Mouse (Mus musculus): Measurements from ENCODE around the gene Olfr459.

Gene Olfr459

DNA sequence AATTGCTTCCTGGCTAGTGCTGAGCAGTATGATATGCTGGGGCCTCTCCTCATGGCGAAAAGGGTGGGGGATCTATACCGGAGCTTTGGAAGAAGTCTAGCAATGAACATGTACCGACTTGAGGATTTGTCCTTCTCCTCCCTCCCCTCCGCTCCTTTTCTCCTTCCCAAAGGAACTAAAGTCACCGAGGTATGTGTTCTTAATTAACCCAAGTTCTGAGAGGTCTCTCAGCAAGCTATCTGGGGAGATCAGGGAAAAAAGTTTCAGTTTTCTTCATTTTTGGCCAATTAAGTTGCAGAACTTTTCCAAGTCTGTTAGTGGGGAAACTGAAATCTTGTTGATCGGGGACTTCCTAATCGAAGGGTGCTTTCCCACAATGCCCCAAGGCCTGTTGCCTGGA is at the start of gene Olfr459:
TSS of gene Olfr459 (minus strand) at position 101 of the 400 bp plus-strand sequence.
- no peak for DNase-seq (ENCODE audit: low read depth, low spot score)

DNA sequence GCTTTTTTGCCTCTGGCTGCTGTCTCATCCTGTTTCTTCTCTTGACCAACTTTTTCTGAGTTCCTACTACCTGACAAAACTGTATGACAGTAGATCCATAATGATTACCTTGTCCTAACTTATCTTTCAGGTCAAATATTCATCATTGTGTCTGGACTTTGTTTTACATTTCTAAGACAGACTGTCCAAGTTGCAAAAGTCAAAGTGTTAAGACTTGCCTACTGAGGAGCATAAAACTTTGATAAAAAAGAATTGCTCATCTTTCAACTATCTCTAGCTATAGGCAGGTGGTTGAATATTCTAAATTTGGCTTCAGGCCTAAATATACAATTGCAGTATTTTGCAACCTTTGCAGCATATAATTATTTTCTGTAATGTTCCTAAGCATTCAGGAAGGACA is 49.1 kb upstream of the Olfr459 start:
- no peak for DNase-seq (ENCODE audit: low read depth, low spot score)

DNA sequence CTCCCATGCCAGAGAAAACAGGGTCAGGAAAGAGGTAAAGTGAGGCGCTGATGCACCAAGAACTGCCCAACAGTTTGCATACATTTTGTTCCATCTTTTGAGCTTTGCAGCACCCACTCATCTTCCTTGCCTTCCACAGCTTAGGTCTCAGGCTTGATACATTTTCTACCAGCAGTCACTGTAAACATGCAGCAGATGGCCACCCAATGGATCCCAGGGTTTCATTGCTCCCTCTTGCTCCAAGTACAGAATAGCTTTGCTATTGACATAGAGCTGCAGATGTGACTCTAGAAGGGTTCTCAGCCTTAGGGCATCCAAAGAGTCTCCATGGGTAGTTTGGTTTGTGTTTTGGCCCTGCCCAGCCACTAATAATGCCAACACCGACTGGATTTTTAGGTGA is 11.7 kb upstream of the Olfr459 start:
- no peak for DNase-seq (ENCODE audit: low read depth, low spot score)

DNA sequence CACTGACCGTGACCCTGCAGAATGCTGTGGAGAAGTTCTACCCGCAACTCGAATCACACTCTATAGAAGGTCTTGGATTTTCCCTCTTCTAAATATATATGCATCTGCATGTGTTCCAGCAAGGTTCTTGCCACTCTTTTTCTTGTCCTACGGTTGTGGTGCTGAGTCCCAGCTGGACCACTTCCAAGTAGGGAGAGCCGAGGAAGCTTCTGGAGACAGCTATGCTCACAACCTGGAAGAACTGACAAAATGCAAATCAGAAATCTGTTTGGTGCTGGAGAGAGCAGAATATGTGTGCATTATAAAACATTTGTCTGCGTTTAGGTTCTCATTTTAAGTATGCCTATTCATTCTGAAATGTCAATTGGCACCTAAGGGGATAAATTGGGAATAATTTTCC is 744 bp upstream of the Olfr459 start:
- no peak for DNase-seq (ENCODE audit: low read depth, low spot score)

DNA sequence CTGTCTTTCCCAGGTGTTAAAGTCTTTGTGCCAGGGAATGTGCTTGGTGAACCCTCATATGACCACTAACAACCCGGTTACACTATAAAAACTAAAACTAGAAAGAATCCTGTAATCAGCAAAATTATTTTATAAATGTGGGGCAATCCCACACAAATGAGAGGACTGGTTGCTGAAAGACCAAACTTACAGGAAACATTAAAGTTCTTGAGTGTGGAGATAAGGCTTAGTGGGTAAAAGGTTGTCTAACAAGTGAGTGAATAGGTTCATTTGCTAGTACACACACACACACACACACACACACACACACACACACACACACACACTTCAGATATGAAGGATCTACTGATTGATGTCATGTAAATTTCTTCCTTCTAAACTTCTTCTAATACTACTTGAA is 5.1 kb downstream of the Olfr459 start:
- no peak for DNase-seq (ENCODE audit: low read depth, low spot score)

DNA sequence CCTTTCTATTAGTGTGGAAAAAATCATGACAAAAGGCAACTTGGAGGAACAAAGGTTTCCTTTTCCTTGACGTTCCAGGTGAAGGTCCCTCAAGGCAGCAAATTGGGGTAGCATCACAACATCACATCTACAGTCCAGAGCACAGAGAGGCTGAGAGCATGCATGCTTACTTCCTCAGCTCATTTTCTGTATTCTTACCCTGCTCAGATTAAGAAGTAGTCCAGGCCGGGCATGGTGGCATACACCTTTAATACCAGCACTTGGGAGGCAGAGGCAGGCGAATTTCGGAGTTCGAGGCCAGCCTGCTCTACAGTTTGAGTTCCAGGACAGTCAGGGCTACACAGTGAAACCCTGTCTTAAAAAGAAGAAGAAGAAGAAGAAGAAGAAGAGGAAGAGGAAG is 10.7 kb downstream of the Olfr459 start:
- DNase-seq (ENCODE audit: low read depth, low spot score): no peak

DNA sequence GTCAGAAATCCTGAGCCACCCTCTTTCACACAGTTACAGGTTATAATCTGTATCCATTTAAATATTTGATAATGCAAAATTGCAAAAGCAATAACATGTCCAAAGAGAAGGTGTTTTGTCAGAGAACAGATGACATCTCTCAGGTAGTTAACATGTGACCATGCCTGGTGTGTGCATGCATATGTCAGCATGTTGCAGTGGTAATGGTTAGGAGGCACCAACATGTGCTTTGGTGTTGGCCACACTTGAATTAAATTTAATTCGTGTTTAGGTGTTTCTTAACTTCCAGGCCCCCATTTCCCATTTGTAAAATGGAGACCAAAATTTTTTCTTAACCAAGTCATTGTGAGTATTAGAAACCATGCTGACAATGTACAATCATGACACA is 12.6 kb downstream of the Olfr459 start:
- no peak for DNase-seq (ENCODE audit: low read depth, low spot score)

DNA sequence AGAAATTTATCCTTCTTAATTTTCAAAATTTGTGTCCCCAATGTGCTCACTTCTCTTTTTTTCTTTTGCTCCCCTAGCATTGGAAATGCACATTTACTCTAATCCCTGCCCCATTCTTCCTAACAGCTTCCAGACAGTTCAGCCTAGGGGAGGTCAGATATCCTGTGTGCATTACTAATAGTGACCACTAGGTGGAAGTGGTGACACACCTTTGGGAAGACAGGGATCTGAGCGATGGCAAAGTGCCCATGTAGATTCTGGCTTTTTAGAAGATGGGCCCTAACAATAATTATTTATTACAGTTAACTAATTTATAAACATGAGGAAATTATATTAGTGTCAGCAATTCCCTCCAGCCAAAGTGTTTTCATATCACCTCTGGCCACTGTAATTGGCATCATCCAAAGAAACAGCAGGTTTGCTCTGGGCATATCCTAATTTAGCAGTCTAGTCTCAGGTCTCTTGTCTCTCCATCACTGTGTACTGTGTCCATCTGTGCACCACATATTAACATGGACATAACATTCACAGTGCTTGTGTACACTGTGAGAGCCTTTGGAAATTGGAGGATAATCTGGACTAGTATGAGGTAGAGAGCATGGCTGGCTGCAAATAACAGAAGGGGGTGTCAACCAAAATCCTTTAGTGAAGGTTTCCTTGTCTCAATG is 13.1 kb downstream of the Olfr459 start:
- DNase-seq (ENCODE audit: low read depth, low spot score): peak; percentile 63

DNA sequence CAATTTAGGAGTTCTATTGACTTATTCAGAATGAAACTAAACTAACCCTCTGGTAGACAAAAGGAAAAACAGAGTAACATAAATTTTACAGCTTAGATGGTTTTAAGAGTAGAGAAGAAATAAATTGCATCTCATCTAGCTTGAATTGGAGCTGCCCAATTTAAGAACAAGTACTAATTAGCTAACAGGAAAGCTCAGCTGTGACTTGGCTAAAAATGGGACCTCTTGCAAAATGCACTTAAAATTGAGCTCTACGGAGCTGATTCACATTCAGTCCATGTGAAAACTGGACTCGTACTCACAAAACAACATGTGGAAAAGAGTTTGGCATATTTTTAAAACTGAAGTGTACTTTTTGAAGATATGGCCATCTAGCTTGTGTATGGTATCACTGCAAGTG is 15.4 kb downstream of the Olfr459 start:
- DNase-seq (ENCODE audit: low read depth, low spot score): no peak

DNA sequence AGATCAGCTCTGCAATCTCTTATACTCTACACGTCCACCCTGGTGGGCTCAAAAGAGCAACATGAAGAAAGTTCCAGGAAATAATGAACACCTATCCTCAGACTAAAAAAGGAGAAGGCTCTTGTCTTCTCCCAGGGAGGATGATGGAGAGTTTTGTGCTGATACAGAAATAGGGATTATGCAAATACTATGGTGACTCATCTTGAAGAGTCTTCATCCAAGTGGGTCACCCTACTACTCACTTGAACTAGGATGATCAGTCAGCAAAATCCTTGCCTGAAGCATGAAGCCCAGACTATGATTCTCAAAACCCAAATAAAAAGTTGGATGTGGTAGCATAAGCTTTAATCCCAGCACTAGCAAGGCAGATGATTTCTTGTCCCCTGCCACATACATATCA is 16.6 kb downstream of the Olfr459 start:
- no peak for DNase-seq (ENCODE audit: low read depth, low spot score)

DNA sequence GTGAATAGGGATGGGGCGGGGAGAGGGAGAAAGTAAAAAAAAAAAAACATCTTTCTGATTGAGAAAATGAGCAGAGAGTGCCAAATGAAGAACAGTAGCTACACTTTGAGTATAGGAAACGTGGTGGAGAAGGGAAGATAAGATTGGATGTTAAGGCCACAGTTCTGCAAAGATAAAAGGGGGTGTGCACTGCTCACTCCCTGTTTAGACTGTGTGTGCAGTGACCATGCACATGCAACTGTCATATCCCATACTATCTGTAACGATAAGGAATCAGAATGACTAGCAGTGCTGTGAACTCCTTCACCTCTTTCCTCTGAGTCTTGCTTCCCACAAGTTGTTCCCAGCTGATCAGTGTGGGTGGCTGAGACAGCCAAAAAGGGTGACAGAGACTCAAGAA is 17.8 kb downstream of the Olfr459 start:
- DNase-seq (ENCODE audit: low read depth, low spot score): no peak

DNA sequence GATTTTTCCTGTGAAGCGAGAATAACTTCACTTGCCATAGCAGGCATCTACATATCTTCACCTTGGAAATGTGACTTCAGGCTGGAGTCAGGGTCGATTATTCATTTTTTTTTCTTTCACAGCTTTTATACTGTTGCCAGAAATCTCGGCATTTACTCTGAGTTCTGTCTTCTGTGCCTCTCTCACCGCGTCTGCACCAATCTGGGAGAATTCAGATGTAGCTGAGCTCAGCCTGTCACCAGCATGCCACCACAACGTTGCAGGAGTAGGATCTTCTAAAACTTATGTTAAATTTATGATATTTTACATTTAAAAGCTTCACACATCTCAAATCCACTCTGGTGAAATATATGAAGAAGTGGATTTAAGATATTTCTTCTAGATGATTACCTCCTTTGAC is 20.4 kb downstream of the Olfr459 start:
- DNase-seq (ENCODE audit: low read depth, low spot score): no peak

DNA sequence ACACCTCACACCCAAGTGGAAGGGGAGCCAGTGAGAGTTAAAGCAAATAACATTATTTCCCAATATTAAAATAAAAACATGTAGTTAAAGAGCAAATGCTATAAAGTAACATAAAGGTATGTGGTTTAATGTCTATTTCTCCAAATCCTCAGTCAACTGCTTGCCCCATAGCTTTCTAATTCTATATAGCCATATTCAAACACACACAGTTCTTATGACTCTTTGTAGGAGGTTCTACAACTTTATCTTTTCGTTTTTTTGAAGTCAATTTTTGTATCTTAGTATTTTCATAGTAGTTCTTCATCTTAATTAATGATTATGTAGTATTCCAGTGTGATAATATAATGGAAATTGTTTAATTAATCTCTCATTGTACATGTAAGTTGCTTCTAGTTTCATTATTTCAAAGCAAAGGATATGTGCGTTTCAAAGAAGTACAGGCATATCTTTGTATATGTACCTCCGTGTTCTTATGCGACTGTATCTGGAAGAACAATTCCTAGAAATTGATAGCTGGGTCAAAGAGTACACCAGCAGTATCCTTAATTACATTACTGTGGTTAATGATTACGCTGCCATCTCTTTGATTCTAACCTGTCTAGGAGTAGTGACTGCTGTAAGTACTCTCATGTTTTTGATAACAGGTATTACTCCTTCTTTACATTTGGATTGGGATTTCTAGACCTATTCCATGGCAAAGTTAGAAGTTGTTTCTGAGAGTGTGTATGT is 30.1 kb downstream of the Olfr459 start:
- DNase-seq (ENCODE audit: low read depth, low spot score): no peak

DNA sequence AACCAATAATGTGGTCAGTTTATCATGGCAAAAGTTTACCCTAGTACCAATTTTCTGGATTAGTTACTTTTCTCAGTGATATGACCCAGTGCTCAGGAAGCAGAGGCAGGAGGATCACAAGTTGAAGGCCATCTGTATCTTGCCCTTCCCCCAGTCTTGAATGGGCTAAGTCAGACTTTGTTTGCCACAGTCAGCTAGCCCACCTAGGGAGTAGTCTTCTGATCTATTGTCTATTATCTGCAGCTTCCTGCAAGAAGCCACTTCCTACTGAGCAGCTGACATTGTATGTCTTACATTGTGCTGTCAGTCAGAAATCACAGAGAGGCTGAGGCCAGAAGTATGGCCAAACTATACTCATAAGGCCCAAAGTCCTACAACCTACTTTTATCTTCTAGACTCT is 33.9 kb downstream of the Olfr459 start:
- no peak for DNase-seq (ENCODE audit: low read depth, low spot score)

DNA sequence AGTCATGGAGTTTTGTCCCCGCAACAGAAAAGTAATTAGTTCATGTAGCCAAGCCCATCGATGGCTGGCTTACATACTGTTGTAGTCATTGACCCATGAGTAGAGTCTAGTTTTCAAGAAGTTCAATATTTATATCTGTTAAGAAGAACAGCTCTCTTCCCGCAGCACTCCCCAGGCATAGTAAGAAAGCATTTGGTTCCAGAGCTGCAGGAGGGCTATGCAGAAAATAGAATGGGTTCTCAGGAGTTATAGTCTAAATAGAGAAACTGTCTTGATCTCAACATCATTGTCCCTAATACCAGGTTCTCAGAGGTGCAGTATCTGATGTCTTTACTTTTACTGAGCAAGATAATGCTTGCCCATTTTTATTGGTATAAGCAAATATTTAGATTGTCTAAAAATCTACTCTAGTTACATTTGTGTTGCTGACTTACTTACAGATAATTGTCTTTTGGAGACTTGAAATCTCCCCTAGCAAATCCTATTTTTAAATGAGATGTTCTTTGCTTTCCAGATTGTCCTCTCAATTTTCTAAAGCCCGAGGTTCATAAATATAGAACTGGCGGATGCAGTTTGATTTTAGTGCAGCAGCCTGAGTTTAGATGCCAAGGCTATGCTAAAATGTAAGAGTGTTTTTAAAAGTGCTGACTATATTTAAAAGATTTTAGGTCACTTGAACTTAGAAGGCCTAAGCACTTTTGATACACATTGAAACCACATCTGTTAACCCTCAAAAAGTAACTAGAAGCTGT is 40.1 kb downstream of the Olfr459 start:
- no peak for DNase-seq (ENCODE audit: low read depth, low spot score)

DNA sequence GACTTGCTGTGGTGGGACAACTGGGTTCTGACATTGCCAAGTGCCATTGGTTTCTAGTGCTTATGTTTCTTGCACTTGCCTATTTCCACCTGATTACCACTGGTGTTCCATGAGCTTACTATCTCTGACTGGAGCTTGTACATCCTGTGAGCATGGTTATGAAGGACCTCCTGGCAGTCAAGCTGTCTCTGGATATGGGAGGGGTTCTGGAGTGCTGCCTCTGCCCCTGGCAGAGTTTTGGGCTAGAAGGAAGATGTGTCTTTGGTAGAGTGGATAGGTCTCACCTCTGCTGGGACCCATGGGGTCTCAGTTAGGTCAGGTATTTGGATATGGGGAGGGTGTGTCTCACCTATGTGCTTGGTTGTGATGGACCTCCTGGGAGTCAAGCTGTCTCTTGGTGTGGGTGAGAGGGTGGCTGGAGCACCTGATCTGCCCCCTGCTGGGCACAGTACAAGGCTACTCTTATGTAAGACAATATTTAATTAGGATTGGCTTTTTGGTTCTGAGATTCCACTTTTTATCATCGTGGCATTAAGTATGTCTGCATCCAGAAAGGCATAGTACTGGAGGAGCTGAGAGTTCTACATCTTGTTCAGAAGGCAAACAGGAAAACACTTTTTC is 46.9 kb downstream of the Olfr459 start:
- no peak for DNase-seq (ENCODE audit: low read depth, low spot score)

DNA sequence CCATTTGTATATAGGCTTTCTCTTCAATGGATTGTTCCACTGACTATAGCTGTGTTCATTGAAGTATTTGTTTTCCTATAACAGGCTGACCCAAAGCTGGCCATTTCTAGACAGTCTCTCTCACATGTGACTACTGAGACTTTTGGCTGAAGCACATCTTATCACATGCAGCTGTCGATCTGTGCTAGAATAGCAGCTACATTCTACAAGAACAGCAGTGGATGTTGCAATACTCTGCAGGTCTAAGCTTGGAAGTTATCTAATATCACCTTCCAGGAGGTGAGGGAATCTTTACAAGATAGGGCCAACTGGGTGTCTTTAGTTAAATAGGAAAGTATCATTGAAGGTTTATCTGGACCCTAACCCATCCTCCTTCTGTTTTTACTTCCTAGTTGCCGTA is 53.5 kb downstream of the Olfr459 start:
- DNase-seq (ENCODE audit: low read depth, low spot score): no peak

Data from retina, postnatal 7 days (tissue).